Mouse (Mus musculus) lung, embryonic 14.5 days (tissue): ENCODE measurements at regions not wholly inside any gene's neighbourhood (a gene's known extent, or its start where the extent isn't known, plus 50 kb on each side); places are given as distances from the start of the nearest gene placed in this dataset.
"Not testable (repeated sequence)": the region's sequence is repeated elsewhere in the genome, so short reads cannot be mapped to it uniquely, and the experiment has no call there.

Experiments
- ATAC-seq: fragments of 200-750 bp; cut with Nextera tagmentation; 2 replicates; pipeline ENCODE4 v1.8.0; 2017; ENCODE audit warnings: mild to moderate bottlenecking, moderate TSS enrichment, moderate library complexity; ENCODE audit not compliant: insufficient read depth
- DNase-seq: peaks from one replicate; pipeline ENCODE4 v3.0.0-alpha.2; 2015
- H3K27ac ChIP-seq: fragments of 300-500 bp; sonication (generic); 2 replicates; pipeline ENCODE4 v1.5.1; 2014; ENCODE audit warnings: low read depth, mild to moderate bottlenecking, moderate library complexity
- H3K27me3 ChIP-seq: fragments of 300-500 bp; sonication (generic); 2 replicates; pipeline ENCODE4 v1.6.1; 2014; ENCODE audit warnings: low read length, control low read depth; ENCODE audit not compliant: insufficient read depth
- H3K36me3 ChIP-seq: fragments of 300-500 bp; sonication (generic); 2 replicates; pipeline ENCODE4 v1.6.1; 2014; ENCODE audit warnings: control low read depth; ENCODE audit not compliant: insufficient read depth
- H3K4me1 ChIP-seq: fragments of 300-500 bp; sonication (generic); 2 replicates; pipeline ENCODE4 v1.6.1; 2014; ENCODE audit warnings: antibody characterized with exemption, control low read depth; ENCODE audit not compliant: insufficient read depth
- H3K4me2 ChIP-seq: fragments of 300-500 bp; sonication (generic); 2 replicates; pipeline ENCODE4 v1.6.1; 2014; ENCODE audit warnings: mild to moderate bottlenecking
- H3K4me3 ChIP-seq: fragments of 300-500 bp; sonication (generic); 2 replicates; pipeline ENCODE4 v1.5.1; 2014; ENCODE audit warnings: low read depth, low read length
- H3K9ac ChIP-seq: fragments of 300-500 bp; sonication (generic); 2 replicates; pipeline ENCODE4 v1.6.1; 2014
- H3K9me3 ChIP-seq: fragments of 300-500 bp; sonication (generic); 2 replicates; pipeline ENCODE4 v1.6.1; 2016; ENCODE audit warnings: low read depth, low read length, control low read depth
- CTCF ChIP-seq: IDR thresholded peaks from 2 replicates; pipeline ENCODE4 v1.5.1; 2016; ENCODE audit warnings: antibody characterized with exemption, low read depth
- WGBS: fragments of 180-500 bp; shearing (Covaris S2); extraction: QIAGEN DNeasy Blood & Tissue Kit; methylation state at CpG from one replicate; pipeline ENCODE4 v1.1.7; 2014; 5-methylcytosine and 5-hydroxymethylcytosine counted together

DNA sequence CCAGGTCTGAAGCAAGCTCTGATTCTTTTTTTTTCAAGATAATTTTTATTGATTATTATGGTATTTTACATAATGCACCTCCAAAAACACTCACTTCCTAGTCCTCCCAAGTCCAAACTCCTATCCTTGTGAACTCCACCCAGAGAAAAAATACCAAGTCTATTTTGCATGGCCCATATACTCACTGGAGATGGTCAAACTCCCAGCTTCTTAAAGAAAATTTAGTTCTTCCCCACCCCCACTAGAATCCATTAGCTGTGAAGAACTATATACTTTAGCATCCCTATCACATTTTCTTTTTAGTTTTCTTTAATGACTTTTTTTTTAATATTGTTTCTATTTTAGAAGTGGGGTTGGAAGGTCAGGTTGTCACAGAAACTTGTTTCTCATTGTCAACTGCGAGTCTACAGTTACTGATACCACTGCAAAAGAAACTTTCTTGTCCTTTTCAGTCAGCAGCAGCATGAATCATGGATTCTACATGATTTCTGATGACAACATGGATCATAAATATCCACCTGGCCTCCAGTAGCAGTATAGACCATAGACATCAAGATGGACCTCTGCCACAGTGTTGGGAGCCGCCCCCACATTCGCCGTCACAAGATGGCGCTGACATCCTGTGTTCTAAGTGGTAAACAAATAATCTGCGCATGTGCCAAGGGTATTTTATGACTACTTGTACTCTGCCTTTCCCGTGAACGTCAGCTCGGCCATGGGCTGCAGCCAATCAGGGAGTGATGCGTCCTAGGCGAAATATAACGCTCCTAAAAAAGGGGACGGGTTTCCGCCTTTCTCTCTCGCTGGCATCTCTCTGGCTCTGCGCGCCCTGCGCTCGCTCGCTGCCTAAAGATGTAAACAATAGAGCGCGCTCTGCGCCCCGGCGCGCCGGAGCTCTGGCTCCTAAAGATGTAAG, 69.0 kb downstream of the Pgr15l start:
- H3K4me3 ChIP-seq: 0 out of 2 replicates have a peak overlapping the region, but pooled peaks have one; percentile 11
- peak; percentile 52; the same call in 1 of the 2 replicates for ATAC-seq

DNA sequence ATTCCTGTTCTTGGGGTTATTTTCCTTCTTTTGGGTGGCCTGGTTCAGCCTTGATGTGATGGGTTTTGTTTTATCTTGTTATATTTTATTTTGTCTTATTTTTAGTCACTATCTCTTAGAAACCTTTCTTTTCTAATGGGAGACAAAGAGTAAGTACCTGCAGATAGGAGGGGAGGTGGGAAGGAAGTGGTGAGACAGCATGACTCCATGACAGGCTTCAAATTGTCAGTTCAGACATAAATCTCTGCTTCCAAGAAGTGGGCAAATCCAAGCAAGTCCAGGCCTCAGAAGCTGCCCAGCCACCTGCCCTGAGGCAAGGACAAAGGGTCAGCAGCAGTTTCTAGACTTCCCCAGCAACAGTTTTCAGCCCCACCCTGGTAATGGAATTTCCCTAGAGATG, 69.8 kb downstream of the Pgr15l start:
- TF ChIP-seq CTCF: no peak
- no peak for ATAC-seq
- Histone ChIP-seq H3K4me3 (peak overlapping the region; percentile 11; the same call in 1 of the 2 replicates), H3K4me2 (peak overlapping the region; percentile 36; the same call in 1 of the 2 replicates), H3K27me3 (no peaks in the 10 kb centered on the region), H3K9ac (no peak overlapping the region), H3K36me3 (no peaks in the 10 kb centered on the region), H3K9me3 (no peaks in the 10 kb centered on the region), H3K27ac (no peak overlapping the region), H3K4me1 (no peaks in the 10 kb centered on the region)
- no peak for DNase-seq

More for the DNA sequence above, 69.0 kb downstream of the Pgr15l start:
- not testable (repeated sequence) for H3K4me1 ChIP-seq, H3K27me3 ChIP-seq, H3K4me2 ChIP-seq, H3K9ac ChIP-seq, H3K27ac ChIP-seq, H3K36me3 ChIP-seq, H3K9me3 ChIP-seq
- DNase-seq: peak; percentile 10
- 22% methylated on average over 15 of the region's 27 CpGs for WGBS

DNA sequence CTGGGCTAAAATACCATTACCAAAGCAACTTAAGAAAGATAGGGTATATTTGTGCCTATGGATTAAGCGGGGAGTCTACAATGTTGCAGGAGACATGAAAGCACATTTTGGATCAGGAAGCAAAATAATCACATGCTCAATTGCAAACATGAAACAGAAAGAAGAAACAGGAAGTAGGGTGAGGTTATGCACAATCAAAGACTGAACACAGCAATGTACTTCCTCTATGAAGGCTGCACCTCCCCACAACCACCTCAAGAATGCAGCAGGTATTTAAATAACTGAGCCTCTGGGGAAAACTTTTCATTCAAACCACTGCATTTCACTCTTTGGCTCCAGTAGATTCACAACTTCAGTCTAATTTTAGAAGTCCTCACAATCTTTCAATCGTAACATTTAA, 83.8 kb downstream of the Pgr15l start:
- no peak overlapping the region for H3K4me2 ChIP-seq
- H3K9ac ChIP-seq: no peak overlapping the region
- DNase-seq (no peak), ATAC-seq (no peak)
- WGBS: 74% methylated on average over 2 of the region's 2 CpGs
- H3K4me1 ChIP-seq: no peaks in the 10 kb centered on the region
- H3K27ac ChIP-seq: no peak overlapping the region
- no peak for TF ChIP-seq CTCF
- H3K4me3 ChIP-seq: no peak overlapping the region
- H3K27me3 ChIP-seq: no peaks in the 10 kb centered on the region
- no peaks in the 10 kb centered on the region for H3K9me3 ChIP-seq
- H3K36me3 ChIP-seq: no peaks in the 10 kb centered on the region
